Mouse (Mus musculus) cortical plate, adult 2 months (tissue): ENCODE data around the gene Sult1a1.

Experiments used
- CTCF ChIP-seq: fragments of 200-500 bp; IDR thresholded peaks from 2 replicates; pipeline ENCODE4 v1.5.1; 2011; ENCODE audit warnings: mild to moderate bottlenecking, control low read depth, low read length; ENCODE audit not compliant: insufficient read depth; ENCODE audit errors: extremely low read depth
- POLR2A ChIP-seq: fragments of 200-500 bp; IDR thresholded peaks from 2 replicates; pipeline ENCODE4 v1.6.1; 2011; ENCODE audit warnings: mild to moderate bottlenecking, low read length, control low read depth; ENCODE audit not compliant: insufficient read depth; ENCODE audit errors: extremely low read depth

DNA sequence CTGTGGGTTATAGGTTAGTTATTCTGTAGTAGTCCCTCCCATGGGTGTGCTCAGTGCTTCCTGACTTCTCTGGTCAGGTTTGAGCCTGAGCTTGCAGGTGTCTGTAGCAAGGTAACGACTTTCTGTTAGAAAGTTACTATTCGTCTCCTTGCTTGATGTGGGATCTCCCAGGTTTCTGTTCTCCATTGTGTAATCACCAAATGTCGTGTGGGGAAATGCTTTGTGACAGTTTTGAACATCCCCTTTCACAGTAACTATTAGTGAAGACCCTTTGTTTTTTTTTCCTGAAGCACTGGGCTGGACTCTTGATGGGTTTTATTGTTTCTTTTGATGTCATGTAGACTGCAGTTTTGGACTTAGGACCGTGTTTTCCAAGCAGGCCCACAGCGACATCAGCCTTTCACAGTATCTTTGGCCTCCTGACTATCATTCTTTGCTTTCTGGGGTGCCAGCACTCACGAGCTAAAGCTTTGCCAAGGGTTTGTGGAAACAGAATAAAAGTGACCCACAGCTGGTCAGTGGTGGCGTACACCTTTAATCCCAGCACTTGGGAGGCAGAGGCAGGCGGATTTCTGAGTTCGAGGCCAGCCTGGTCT, 8.6 kb downstream of the Sult1a1 start:
- TF ChIP-seq POLR2A = no peak
- no peak for TF ChIP-seq CTCF
